Mouse (Mus musculus) liver, embryonic 14.5 days (tissue): ENCODE measurements around the gene Ptprj.
"Not testable (repeated sequence)": the region's sequence is repeated elsewhere in the genome, so short reads cannot be mapped to it uniquely, and the experiment has no call there.

Experiments
- CTCF ChIP-seq: IDR thresholded peaks from 2 replicates; pipeline ENCODE4 v1.5.1; 2016; ENCODE audit warnings: antibody characterized with exemption, low read depth, control low read depth
- EP300 ChIP-seq: IDR thresholded peaks from 2 replicates; pipeline ENCODE4 v1.6.1; 2016; ENCODE audit warnings: antibody characterized with exemption, low read depth

DNA sequence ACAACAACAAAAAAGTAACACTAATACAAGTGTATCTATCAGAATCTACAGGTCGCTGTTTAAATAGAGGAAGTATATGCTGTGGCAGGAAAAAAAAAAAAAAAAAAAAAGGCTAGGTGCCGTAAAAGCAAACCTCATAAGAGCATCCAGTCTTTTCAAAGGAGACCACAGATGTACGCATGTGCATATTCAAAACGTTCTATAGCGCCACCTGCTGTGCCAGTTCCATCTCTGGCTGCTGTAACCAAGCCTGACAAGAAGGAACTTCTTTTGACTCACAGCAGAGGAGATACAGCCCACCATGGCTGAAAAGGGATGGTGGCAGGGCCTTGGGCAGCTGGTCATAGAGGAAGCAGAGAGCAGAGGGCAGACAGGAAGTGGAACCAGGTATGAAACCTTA lies 143.0 kb downstream of the Ptprj start:
- TF ChIP-seq CTCF, EP300: not testable (repeated sequence)
